Mouse (Mus musculus): Measurements from ENCODE around the gene Zbtb9. TPM values are rescaled to one million over a fixed set of nuclear protein-coding genes. Genes with fewer than 3 reads are reported as not detected.
A peak's percentile ranks its signal among the peaks of the same experiment; 100 is the strongest.

Gene Zbtb9
- polyA plus RNA-seq, 1 experiment from 2014 or later: 11.1 TPM

DNA sequence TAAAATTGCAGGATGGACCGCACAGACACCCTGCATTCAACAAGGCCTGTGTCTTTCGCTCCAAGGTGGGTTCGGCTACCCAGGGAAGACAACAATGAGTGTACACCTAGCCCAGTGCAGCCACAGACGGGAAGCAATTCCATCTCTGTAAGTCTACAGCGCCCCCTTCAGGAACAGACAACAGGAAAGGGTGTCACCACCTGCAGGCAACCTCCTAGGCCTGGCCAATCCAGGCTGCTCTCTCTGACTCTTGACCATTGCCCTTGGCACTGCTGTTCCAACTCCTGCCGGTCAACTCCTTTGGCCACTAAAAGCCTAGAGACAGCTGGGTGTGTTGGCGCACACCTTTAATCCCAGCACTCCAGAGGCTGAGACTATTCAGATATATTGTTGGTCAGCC lies 28.2 kb downstream of the Zbtb9 start:
- Histone ChIP-seq H3K36me3 (ENCODE audit: insufficient read depth, low read length) (no peaks in the 10 kb centered on the region), H3K4me2 (ENCODE audit: low read length) (no peak overlapping the region), H3K9me3 (replicated peaks; ENCODE audit: low read length) (no peaks in the 10 kb centered on the region), H3K27me3 (ENCODE audit: insufficient read depth, low read length) (no peaks in the 10 kb centered on the region), H3K4me1 (replicated peaks; ENCODE audit: insufficient read depth, low read length) (no peaks in the 10 kb centered on the region), H3K4me3 (replicated peaks; ENCODE audit: low read depth, low read length) (no peak overlapping the region), H3K27ac (no peak overlapping the region), H3K9ac (ENCODE audit: low read depth, low read length) (no peak overlapping the region)
- ATAC-seq (replicated peaks; ENCODE audit: low FRiP score, low read depth) (no peak), DNase-seq (ENCODE audit: low spot score) (no peak)
- TF ChIP-seq CTCF (IDR thresholded peaks at IDR 0.05; ENCODE audit: low read depth): peak; percentile 46
- 78% methylated on average over 7 of the region's 7 CpGs for WGBS

GRCm38 (mm10) chr17:27001889-27002288 lies 28.9 kb downstream of the Zbtb9 start:
- Histone ChIP-seq H3K4me2 (ENCODE audit: low read length) (no peak overlapping the region), H3K27ac (no peak overlapping the region), H3K9me3 (replicated peaks; ENCODE audit: low read length) (no peaks in the 10 kb centered on the region), H3K9ac (ENCODE audit: low read depth, low read length) (no peak overlapping the region), H3K27me3 (ENCODE audit: insufficient read depth, low read length) (no peaks in the 10 kb centered on the region), H3K36me3 (ENCODE audit: insufficient read depth, low read length) (no peaks in the 10 kb centered on the region), H3K4me1 (replicated peaks; ENCODE audit: insufficient read depth, low read length) (no peaks in the 10 kb centered on the region), H3K4me3 (replicated peaks; ENCODE audit: low read depth, low read length) (no peak overlapping the region)
- DNase-seq (ENCODE audit: low spot score) (peak; percentile 26), ATAC-seq (replicated peaks; ENCODE audit: low FRiP score, low read depth) (no peak)
- 58% methylated on average over 6 of the region's 6 CpGs for WGBS
- TF ChIP-seq CTCF (IDR thresholded peaks at IDR 0.05; ENCODE audit: low read depth): peak; percentile 70

- DNase-seq (ENCODE audit: low spot score): peak; percentile 44
- WGBS: 42% methylated on average over 9 of the region's 9 CpGs
- no peak for ATAC-seq (replicated peaks; ENCODE audit: low FRiP score, low read depth)
- H3K9me3 ChIP-seq (replicated peaks; ENCODE audit: low read length): no peaks in the 10 kb centered on the region
- no peak overlapping the region for H3K27ac ChIP-seq
- no peak overlapping the region for H3K4me3 ChIP-seq (replicated peaks; ENCODE audit: low read depth, low read length)
- no peaks in the 10 kb centered on the region for H3K4me1 ChIP-seq (replicated peaks; ENCODE audit: insufficient read depth, low read length)
- H3K9ac ChIP-seq (ENCODE audit: low read depth, low read length): no peak overlapping the region
- H3K36me3 ChIP-seq (ENCODE audit: insufficient read depth, low read length): no peaks in the 10 kb centered on the region
- H3K4me2 ChIP-seq (ENCODE audit: low read length): no peak overlapping the region
- peak; percentile 79 for TF ChIP-seq CTCF (IDR thresholded peaks at IDR 0.05; ENCODE audit: low read depth)
- H3K27me3 ChIP-seq (ENCODE audit: insufficient read depth, low read length): no peaks in the 10 kb centered on the region
Observed at GRCm38 (mm10) chr17:27004431-27004830, 31.5 kb downstream of the Zbtb9 start.

DNA sequence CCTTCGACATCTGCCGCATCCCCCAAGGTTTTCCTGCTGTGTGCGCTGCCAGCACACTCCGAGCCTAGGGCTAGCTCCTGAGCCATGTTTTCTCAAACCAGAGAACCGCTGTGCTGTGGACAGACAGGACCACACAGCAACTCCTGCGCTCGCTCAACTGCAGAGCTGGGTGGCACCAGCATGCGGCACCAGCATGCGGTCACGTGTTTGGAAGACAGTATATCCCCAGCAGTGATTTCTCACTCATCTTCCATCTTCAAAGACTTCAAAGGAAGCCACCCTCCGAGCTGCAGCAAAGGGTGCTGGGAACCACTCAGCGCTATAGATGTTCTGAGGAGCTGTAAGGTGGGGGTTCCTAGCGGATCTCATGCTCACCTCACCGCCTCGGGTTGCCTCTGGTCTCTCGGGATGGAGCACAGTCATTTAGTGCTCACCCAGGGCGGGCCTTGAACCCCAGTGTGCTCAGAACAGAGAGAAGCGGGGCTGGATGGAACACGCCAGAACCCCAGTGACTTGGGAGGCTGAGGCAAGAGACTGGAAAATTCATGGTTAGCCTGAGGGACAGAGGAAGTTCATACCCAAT lies 32.0 kb downstream of the Zbtb9 start:
- Histone ChIP-seq H3K4me1 (replicated peaks; ENCODE audit: insufficient read depth, low read length) (no peaks in the 10 kb centered on the region), H3K27me3 (ENCODE audit: insufficient read depth, low read length) (no peaks in the 10 kb centered on the region), H3K4me2 (ENCODE audit: low read length) (no peak overlapping the region), H3K36me3 (ENCODE audit: insufficient read depth, low read length) (no peaks in the 10 kb centered on the region), H3K4me3 (replicated peaks; ENCODE audit: low read depth, low read length) (no peak overlapping the region), H3K27ac (no peak overlapping the region), H3K9ac (ENCODE audit: low read depth, low read length) (no peak overlapping the region), H3K9me3 (replicated peaks; ENCODE audit: low read length) (no peaks in the 10 kb centered on the region)
- WGBS: 47% methylated on average over 19 of the region's 19 CpGs
- ATAC-seq (replicated peaks; ENCODE audit: low FRiP score, low read depth): 0 out of 2 replicates have a peak, but pooled peaks have one; percentile 34
- TF ChIP-seq CTCF (IDR thresholded peaks at IDR 0.05; ENCODE audit: low read depth): no peak
- DNase-seq (ENCODE audit: low spot score): no peak

DNA sequence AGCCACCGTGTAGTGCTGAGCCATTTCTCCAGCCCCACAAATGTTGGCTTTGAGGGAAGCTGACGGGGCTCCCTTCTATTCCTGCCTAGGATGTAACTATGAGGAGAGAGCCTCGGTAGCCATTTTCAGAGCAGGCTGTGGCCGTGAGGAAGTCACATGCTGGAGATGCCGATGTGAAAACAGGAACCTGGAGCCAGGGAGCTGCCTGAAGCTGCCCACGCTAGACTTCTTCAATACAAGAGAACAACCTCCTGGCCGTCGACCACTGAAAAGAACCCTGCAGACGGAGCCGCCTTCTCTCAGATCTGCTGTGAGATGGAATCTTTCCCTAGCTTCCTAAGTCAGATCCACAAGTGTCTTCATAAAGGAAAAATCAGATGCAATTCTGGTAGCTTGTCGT lies 32.7 kb downstream of the Zbtb9 start:
- H3K4me3 ChIP-seq (replicated peaks; ENCODE audit: low read depth, low read length): no peak overlapping the region
- no peaks in the 10 kb centered on the region for H3K27me3 ChIP-seq (ENCODE audit: insufficient read depth, low read length)
- no peaks in the 10 kb centered on the region for H3K36me3 ChIP-seq (ENCODE audit: insufficient read depth, low read length)
- no peak for TF ChIP-seq CTCF (IDR thresholded peaks at IDR 0.05; ENCODE audit: low read depth)
- 55% methylated on average over 11 of the region's 11 CpGs for WGBS
- no peak overlapping the region for H3K9ac ChIP-seq (ENCODE audit: low read depth, low read length)
- no peaks in the 10 kb centered on the region for H3K9me3 ChIP-seq (replicated peaks; ENCODE audit: low read length)
- no peak overlapping the region for H3K4me2 ChIP-seq (ENCODE audit: low read length)
- peak; percentile 29 for DNase-seq (ENCODE audit: low spot score)
- no peak overlapping the region for H3K27ac ChIP-seq
- no peak for ATAC-seq (replicated peaks; ENCODE audit: low FRiP score, low read depth)
- H3K4me1 ChIP-seq (replicated peaks; ENCODE audit: insufficient read depth, low read length): no peaks in the 10 kb centered on the region

DNA sequence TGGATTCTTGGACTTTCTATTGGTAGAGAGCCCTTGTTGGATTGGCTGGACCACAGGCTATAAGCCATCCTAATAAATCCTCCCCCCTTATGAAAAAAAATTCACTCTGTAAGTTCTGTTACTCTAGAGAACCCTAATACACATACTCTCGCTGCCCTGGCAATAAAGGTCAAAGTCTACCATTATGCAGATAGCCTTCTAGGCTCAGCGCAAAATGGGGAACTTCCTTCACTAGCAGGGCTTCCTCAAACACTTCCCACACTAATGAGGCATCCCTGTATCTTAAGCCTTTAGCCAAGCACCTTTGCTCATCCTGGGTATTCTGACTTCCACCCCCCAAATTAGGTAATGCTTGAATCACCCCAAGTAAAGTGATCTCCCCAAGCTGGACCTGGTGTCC lies 35.3 kb downstream of the Zbtb9 start:
- no peak overlapping the region for H3K4me2 ChIP-seq (ENCODE audit: low read length)
- H3K27me3 ChIP-seq (ENCODE audit: insufficient read depth, low read length): no peaks in the 10 kb centered on the region
- no peak overlapping the region for H3K9ac ChIP-seq (ENCODE audit: low read depth, low read length)
- no peak for TF ChIP-seq CTCF (IDR thresholded peaks at IDR 0.05; ENCODE audit: low read depth)
- 73% methylated on average over 2 of the region's 2 CpGs for WGBS
- no peak overlapping the region for H3K27ac ChIP-seq
- H3K9me3 ChIP-seq (replicated peaks; ENCODE audit: low read length): no peaks in the 10 kb centered on the region
- no peaks in the 10 kb centered on the region for H3K36me3 ChIP-seq (ENCODE audit: insufficient read depth, low read length)
- no peak for ATAC-seq (replicated peaks; ENCODE audit: low FRiP score, low read depth)
- H3K4me3 ChIP-seq (replicated peaks; ENCODE audit: low read depth, low read length): no peak overlapping the region
- DNase-seq (ENCODE audit: low spot score): peak; percentile 15
- H3K4me1 ChIP-seq (replicated peaks; ENCODE audit: insufficient read depth, low read length): peaks cover 7% of the 10 kb centered on the region; the same call in 1 of the 2 replicates

DNA sequence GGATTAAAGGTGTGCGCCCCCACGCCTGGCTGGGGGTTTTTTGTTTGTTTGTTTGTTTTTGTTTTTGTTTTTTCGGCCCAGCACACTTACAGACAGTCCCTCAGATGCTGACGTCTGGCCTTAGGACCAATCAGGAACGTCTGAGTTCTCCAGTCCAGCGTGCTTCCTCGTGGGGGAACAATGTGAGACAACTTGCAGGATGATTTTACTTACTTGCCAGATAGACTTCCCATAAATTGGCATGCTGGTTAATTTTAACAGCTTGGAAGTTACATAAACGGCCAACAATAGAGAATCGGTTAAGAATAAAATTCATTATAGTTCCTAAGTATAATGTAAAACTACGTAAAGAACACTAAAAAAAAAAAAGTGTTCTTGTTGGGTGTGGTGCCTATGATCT lies 38.2 kb downstream of the Zbtb9 start:
- ATAC-seq (replicated peaks; ENCODE audit: low FRiP score, low read depth) (no peak), DNase-seq (ENCODE audit: low spot score) (no peak)
- no peaks in the 10 kb centered on the region for H3K36me3 ChIP-seq (ENCODE audit: insufficient read depth, low read length)

More for the DNA sequence above, 38.2 kb downstream of the Zbtb9 start:
- H3K27me3 ChIP-seq (ENCODE audit: insufficient read depth, low read length): no peaks in the 10 kb centered on the region
- H3K9me3 ChIP-seq (replicated peaks; ENCODE audit: low read length): no peaks in the 10 kb centered on the region
- 90% methylated on average over 10 of the region's 10 CpGs for WGBS
- no peak overlapping the region for H3K4me2 ChIP-seq (ENCODE audit: low read length)
- H3K4me3 ChIP-seq (replicated peaks; ENCODE audit: low read depth, low read length): no peak overlapping the region
- peaks cover 7% of the 10 kb centered on the region; the same call in 1 of the 2 replicates for H3K4me1 ChIP-seq (replicated peaks; ENCODE audit: insufficient read depth, low read length)
- TF ChIP-seq CTCF (IDR thresholded peaks at IDR 0.05; ENCODE audit: low read depth): no peak
- no peak overlapping the region for H3K27ac ChIP-seq
- no peak overlapping the region for H3K9ac ChIP-seq (ENCODE audit: low read depth, low read length)
